In the genomic region with DNA sequence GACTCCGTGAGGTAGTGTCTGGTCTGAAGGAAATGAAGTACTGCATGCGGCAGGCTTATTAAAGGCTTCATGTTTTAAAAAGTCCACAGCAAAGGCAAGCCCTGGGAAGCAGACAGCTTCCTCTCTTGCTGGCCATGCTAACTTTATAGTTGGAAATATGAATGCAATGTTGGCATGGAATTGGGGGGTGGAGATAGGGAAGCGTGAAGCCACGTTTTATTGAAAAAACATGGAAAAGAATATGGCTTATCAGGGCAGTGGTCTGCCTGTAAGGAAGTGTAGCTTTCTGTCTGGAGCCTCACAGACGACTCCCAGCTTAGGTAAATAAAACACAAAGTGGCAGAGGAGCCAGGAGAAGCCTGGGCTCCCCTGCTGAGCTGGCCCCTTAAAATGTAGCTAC, we compare ENCODE assay signal across 28 mouse cellular contexts.
DNase-seq lines count a peak whose midpoint lies in the region; ATAC-seq and TF ChIP-seq lines count a peak whose summit lies in the region.
"Had no signal": no experiment of that assay in that cellular context is flagged by ENCODE, and none has a peak within 500 bp of the region (broad histone marks: within the 10 kb centered on the region; RNA-seq: fewer than 3 reads in every experiment).

No protein-coding gene starts in this region.

- no peak overlapping the region for H3K9ac ChIP-seq in heart, embryonic 15.5 days
- H3K9ac ChIP-seq in embryonic facial prominence, embryonic 12.5 days, result no peak overlapping the region
- no peak overlapping the region for H3K9ac ChIP-seq in limb, embryonic 15.5 days
- H3K9ac ChIP-seq: intestine, embryonic 15.5 days; liver, postnatal 0 days; midbrain, embryonic 12.5 days had no signal

- H3K4me1 ChIP-seq in heart, embryonic 15.5 days (replicated peaks), result peaks cover 18% of the 10 kb centered on the region
- peaks cover 8% of the 10 kb centered on the region; the same call in 1 of the 2 replicates for H3K4me1 ChIP-seq in embryonic facial prominence, embryonic 12.5 days
- peaks cover 11% of the 10 kb centered on the region for H3K4me1 ChIP-seq in limb, embryonic 15.5 days
- H3K4me1 ChIP-seq: forebrain, embryonic 10.5 days; intestine, embryonic 15.5 days; midbrain, embryonic 12.5 days had no signal

- H3K27ac ChIP-seq in heart, embryonic 15.5 days, result peak overlapping the region; percentile 18
- H3K27ac ChIP-seq in embryonic facial prominence, embryonic 12.5 days, result peak overlapping the region; percentile 42
- H3K27ac ChIP-seq in limb, embryonic 15.5 days, result 0 out of 2 replicates have a peak overlapping the region, but pooled peaks have one; percentile 19
- H3K27ac ChIP-seq in left cerebral cortex, adult 2 months, result no peak overlapping the region
- H3K27ac ChIP-seq: forebrain, embryonic 10.5 days; intestine, embryonic 15.5 days; layer of hippocampus, adult 2 months; midbrain, embryonic 12.5 days; stomach, postnatal 0 days had no signal

- H3K4me2 ChIP-seq in heart, embryonic 15.5 days, result no peak overlapping the region
- H3K4me2 ChIP-seq in embryonic facial prominence, embryonic 12.5 days (replicated peaks), result 0 out of 2 replicates have a peak overlapping the region, but pooled peaks have one; percentile 7
- no peak overlapping the region for H3K4me2 ChIP-seq in limb, embryonic 15.5 days
- H3K4me2 ChIP-seq: intestine, embryonic 15.5 days; liver, embryonic 11.5 days; midbrain, embryonic 12.5 days had no signal

- H3K9me3 ChIP-seq in heart, embryonic 15.5 days (replicated peaks), result no peaks in the 10 kb centered on the region
- H3K9me3 ChIP-seq in embryonic facial prominence, embryonic 12.5 days, result no peaks in the 10 kb centered on the region
- H3K9me3 ChIP-seq in limb, embryonic 15.5 days, result no peaks in the 10 kb centered on the region
- H3K9me3 ChIP-seq: forebrain, embryonic 10.5 days; G1E; intestine, embryonic 15.5 days; midbrain, embryonic 12.5 days had no signal

- TF ChIP-seq CTCF in left cerebral cortex, adult 2 months (IDR thresholded peaks at IDR 0.05), result no peak

- intact Hi-C loops in heart, postnatal 14 days (cut with DNase I), result no loop called here
- intact Hi-C loops in left cerebral cortex, adult 2 months (cut with DNase I), result no loop called here

- DNase-seq in heart, postnatal 14 days, result no peak
- peak; percentile 9 for DNase-seq in fibroblast of lung, adult 2 months (ENCODE audit: low read depth)
- DNase-seq in left cerebral cortex, adult 2 months (ENCODE audit: extremely low spot score in 1 of 2, low spot score in 2 of 2), result no peak
- DNase-seq in retina, postnatal 1 day, result no peak
- DNase-seq: adrenal gland, postnatal 36 days; B cell, adult 2 months; cerebellum, adult 9-11 months; gastrocnemius, postnatal 10 days; heart, postnatal 36 days; kidney, adult 9 months; kidney, postnatal 25 days; liver, postnatal 0 days; thymus, adult 2 months had no signal

- 39% methylated on average over 5 of the region's 5 CpGs for WGBS in heart, embryonic 15.5 days
- 31% methylated on average over 5 of the region's 5 CpGs for WGBS in embryonic facial prominence, embryonic 12.5 days
- 21% methylated on average over 5 of the region's 5 CpGs for WGBS in limb, embryonic 15.5 days

- no peaks in the 10 kb centered on the region for H3K27me3 ChIP-seq in heart, embryonic 15.5 days
- H3K27me3 ChIP-seq in embryonic facial prominence, embryonic 12.5 days, result no peaks in the 10 kb centered on the region
- 0 out of 2 replicates have a peak, but pooled peaks cover 6% of the 10 kb centered on the region for H3K27me3 ChIP-seq in limb, embryonic 15.5 days
- H3K27me3 ChIP-seq: CH12.LX; intestine, embryonic 15.5 days; midbrain, embryonic 12.5 days; Patski had no signal

- H3K36me3 ChIP-seq in heart, embryonic 15.5 days, result no peaks in the 10 kb centered on the region
- H3K36me3 ChIP-seq in embryonic facial prominence, embryonic 12.5 days, result no peaks in the 10 kb centered on the region
- no peaks in the 10 kb centered on the region for H3K36me3 ChIP-seq in limb, embryonic 15.5 days
- H3K36me3 ChIP-seq: forebrain, embryonic 10.5 days; G1E; intestine, embryonic 15.5 days; midbrain, embryonic 12.5 days had no signal

- H3K4me3 ChIP-seq in heart, embryonic 15.5 days, result no peak overlapping the region
- H3K4me3 ChIP-seq in embryonic facial prominence, embryonic 12.5 days, result no peak overlapping the region
- no peak overlapping the region for H3K4me3 ChIP-seq in limb, embryonic 15.5 days
- no peak overlapping the region for H3K4me3 ChIP-seq in left cerebral cortex, adult 2 months
- H3K4me3 ChIP-seq: forebrain, embryonic 10.5 days; intestine, embryonic 15.5 days; layer of hippocampus, adult 2 months; midbrain, embryonic 12.5 days had no signal

- ATAC-seq in heart, embryonic 15.5 days (replicated peaks; ENCODE audit: insufficient number of reproducible peaks, insufficient read depth, low FRiP score, low read depth), result peak; percentile 43; the same call in 1 of the 2 replicates
- no peak for ATAC-seq in embryonic facial prominence, embryonic 12.5 days (ENCODE audit: insufficient number of reproducible peaks, insufficient read depth, low FRiP score, low TSS enrichment)
- ATAC-seq in limb, embryonic 15.5 days (ENCODE audit: insufficient number of reproducible peaks, low FRiP score, low TSS enrichment, low read depth), result 0 out of 2 replicates have a peak, but pooled peaks have one; percentile 24
- ATAC-seq: forebrain, embryonic 16.5 days; hindbrain, embryonic 16.5 days; intestine, embryonic 15.5 days; liver, postnatal 0 days; lung, postnatal 0 days had no signal
